Mouse (Mus musculus): ENCODE results near the gene Arhgef17.

DNA sequence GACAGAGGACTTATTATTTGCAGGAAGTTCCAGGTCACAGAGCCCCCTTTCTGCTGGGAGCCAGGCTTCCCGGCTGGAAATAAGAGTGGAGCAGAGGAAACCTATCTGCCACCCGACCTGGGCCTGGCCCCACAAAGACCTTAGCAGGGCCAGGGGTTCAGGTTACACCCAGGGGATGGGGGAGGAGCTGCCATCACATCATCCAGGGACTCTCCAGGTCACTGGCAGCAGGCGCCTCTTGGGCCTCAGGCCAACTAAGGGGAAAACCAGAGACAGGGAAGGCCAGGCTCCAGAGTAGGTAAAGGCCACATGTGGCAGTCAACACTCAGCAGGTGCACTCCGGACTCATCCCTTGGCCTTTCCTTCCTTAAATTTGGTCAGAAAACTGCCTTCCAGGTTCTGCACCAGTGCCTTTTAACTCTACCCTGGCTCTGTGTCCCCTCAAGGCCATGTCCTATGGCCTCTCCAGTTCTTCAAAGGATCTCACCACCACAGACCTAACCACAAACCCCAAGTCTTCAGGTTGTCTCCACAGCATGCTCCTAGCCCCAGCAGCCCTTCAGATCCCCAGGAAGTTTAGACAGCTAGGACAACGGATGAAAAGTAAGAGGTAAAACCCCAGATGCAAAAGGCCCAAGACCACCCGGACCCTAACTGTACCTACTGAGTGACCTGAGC is 77.6 kb downstream of the Arhgef17 start:
- TF ChIP-seq CTCF (IDR thresholded peaks at IDR 0.05; ENCODE audit: borderline replicate concordance, insufficient read depth, low read length): no peak
- no peak for TF ChIP-seq POLR2A (IDR thresholded peaks at IDR 0.05; ENCODE audit: low read depth, low read length)

All from embryonic fibroblast, embryonic 13.5 days (primary cell).